Mouse (Mus musculus) inflammation-experienced regulatory T-cells, adult 6 months (primary cell): Measurements from ENCODE around the gene Ttc13. TPM values are rescaled to one million over a fixed set of nuclear protein-coding genes. Genes with fewer than 3 reads are reported as not detected.
A peak's percentile ranks its signal among the peaks of the same experiment; 100 is the strongest.

Experiments
- ATAC-seq: one replicate; pipeline ENCODE4 v1.8.0; 2017
- polyA plus RNA-seq, 3 experiments: library from polyadenylated mRNA; unstranded; fragments of 100-300 nt; shearing (Covaris generic); gene quantifications; one replicate each; pipeline ENCODE4 v1.2.1; 2017

The Ttc13 gene
- polyA plus RNA-seq, 3 experiments from 2014 or later, result 26.1 to 40.4 (median 39.4) TPM

DNA sequence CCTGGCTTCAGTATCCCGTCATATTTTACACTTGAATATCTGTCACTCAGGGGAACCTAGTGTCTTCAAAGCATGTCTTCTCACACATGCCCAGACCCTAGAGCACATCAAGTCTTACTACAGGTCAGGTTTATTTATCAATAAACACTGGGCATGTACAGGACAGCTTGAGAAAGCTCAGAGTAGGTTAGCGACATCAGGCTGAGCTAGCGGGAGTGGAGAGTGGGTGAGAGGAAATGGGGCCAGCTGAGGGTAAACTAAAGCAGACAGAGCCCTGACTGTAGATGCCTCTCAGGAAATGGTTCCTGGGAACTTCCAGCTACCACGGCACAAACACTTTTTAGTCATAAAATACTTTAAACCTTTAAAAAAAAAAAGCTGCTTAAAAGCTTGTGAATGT lies 18.3 kb downstream of the Ttc13 start:
- peak; percentile 55 for ATAC-seq

DNA sequence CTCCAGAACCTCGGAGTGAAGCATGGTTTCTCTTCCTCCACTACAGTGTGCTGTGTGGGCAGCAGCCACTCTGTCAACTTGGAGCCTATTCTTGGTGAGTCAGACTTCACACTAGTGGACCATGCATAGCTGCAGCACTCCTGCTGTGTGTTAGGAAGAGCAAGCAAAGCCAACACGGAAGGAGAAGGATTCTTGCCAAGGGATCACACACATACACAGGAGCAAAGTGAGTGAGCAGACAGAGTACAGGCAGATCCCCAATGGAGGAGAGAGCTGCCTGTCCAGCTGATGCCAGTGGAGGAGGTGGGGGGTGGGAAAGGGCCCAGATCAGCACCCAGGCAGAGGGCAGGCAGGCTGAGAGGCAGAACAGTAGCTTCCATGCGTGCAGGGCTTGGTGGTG lies 19.6 kb downstream of the Ttc13 start:
- ATAC-seq, result no peak

DNA sequence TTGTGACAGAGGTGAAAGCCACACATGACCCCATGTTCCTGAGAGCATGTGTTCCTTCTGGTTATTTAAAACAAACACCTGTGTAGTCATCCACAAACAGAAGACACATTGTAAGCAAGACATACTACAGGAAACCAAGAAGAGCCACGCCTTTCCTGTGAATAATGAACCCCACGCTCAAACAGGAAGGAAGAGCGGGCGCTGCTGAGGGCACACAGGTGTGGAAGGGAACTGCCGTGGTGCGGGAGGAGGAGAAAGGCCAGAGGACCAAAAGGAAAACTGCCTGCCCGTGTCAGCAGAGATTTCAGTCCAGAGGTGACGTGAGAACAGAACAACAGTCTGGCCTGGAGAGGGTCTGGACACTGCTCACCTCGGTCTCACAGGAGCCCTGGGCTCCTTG lies 20.8 kb downstream of the Ttc13 start:
- peak; percentile 88 for ATAC-seq

DNA sequence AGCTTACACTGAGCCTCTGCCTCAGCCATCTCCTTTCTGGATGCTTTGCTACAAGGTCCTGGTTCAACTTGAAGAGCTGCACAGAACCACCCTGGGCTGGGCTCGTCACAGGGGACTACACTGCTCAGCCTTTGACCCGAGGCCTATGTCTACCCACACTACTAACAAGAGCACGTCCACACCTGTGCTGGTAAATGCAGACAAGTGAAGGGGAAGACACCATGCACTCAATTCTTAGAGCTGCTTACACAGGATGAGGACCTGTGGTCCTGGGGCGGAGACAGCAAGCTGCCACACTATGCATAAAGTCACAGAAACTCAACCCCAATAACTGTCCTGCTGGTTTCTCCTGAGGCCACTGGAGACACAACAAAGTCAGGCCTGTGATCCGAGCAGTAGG lies 21.5 kb downstream of the Ttc13 start:
- peak; percentile 20 for ATAC-seq

DNA sequence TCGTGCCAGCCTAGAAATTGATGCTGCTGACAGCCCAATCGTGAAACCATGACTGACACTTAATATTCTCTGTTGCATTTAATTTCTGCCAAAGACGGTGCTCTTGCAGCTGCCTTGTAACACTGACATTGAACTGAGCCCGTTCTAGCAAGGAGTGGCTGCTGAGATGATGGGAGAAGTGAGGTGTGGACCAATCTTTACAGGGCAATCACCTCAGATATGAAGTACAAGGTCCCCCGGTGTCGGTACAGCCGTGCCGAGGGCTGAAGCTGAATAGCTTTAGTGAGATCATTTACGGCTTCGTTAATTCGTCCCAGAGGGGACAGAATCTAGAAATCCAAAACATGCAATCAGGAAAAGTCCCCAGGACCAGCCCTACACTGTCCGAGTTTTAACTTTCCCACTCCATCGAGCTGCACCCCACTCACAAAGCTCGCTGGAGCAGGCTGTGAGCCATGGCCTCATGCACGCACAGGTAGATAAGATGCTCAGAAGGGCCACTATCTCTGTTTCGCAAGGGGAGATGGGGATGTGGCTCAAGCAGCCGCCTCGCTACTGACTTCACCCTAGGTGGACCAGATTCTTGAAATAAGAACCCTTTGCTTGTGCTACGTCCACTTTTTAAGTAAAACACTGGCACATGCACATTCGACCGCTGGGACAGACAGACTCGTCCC lies 26.2 kb downstream of the Ttc13 start:
- no peak for ATAC-seq

DNA sequence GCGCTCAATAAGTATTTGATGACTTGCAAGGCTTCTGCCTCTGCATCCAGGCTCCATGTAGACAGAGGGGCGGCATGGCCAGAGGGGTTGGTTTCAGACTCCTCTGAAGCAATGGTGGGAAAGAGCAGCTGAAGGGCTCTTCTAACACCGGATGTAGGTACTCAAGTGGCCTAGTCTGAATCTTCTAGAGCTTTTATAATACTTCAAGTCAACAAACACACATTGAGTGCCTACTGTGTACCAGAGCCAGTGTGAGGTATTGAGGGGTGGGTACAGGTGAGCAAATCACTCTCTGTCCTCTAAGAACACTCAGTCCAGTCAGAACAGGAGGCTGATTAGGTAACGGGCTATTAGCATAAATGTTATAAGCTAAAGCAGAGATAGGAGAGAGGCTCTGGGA lies 30.1 kb downstream of the Ttc13 start:
- ATAC-seq, result no peak

DNA sequence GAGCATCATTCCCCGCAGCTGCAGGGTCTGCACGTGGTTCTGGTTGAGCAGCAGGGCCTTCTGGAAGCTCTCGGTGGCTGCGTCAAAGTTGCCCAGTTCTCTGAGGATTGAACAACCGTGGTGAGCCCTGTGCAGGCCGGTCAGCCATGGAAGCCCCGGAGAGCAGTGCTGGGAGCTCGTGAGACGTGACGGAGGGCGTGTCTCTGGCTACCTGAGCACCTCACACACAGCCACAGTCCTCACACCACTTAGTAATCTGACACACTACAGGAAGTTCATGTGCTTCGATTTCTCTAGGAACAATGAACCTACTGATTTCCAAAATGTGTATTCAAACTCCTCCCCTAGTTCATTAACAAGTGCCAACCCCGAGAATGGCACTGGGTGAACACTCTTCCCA lies 32.9 kb downstream of the Ttc13 start:
- ATAC-seq, result no peak

DNA sequence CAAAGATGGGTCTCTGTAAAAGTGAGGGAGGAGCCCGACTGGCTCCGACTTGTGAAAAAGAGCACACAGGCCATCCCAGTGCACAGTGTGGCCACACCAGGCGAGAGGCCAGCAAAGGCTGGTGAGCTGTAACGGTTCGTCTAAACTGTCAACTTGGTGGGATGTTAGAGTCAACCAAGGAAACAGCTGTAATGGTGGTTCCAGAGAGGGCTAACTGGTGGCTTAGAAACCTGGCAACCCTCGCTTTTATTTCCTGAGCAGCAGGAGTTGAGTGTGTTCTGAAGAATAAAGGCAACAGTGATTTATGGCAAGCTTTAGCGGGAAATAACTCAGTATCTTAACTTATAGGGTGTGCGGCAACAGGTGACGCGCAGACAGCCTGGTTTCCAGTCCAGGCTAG lies 39.6 kb downstream of the Ttc13 start:
- no peak for ATAC-seq

DNA sequence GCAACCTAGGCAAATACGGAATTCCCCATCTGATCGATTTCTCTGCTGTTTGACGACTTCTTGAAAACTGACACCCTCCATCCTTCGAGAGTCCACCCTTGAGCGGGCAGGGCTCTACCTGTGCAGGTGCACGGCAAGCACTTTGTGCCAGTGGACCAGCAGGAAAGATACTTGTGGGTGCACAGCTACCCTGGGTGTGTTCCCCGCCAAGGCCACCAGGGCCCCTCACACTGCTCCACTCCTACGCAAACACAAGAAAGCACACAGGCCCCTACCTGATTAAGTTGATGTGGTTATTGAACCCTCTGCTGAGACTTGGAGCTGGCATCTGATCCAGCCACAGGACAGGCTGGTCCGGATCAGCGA lies 40.0 kb downstream of the Ttc13 start:
- no peak for ATAC-seq

DNA sequence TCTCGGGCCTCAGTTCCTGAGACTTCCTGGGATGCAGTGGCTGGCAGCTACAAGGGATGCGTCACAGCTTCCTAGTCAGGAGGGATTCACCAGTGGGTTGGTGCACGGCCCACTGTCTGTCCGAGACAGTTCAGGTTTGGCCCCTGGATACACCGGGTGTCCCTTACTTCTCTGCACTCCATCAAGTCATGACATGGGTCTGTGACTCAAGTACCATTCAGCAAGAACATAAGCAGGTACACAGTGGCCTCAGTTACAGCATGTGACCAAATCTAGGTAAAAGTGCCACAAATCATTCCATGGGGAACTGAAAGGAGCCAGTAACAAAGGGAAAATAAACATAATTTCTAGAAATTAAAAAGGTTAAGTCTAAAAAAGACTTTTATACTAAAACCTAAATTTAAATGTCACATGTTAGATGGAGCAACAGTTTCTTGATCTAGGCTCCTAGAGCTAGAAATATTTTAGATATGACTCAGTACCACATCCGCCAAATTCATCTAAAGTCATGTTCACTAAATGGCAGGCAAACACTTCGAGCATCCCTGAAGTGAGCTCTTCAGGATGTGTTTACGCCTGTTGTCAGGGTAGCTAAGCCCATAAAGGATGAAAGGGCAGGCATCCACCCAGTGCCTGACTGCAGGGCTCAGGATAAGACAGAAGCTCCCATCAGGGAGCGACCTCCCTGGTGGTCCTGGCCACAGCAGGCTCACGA lies 40.5 kb downstream of the Ttc13 start:
- ATAC-seq, result peak; percentile 48

DNA sequence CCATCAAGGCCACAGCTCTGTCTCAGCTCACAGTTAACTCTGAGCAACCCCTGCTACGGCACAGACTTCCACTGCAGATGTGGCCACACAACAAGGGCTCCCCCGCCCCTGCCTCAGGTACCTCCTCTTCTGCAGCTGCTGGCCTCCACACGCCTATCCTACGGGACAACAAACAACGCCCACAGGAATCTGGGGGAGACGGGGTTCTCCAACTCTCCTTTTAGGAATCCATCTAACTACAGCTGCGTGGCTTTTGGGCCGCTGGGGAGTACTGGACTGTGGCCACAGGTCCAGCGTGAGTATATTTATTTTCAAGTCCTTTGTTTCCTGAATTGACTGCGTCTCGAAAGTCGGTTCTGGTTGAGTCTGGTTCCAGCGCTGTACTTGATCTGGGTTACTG lies 43.5 kb downstream of the Ttc13 start:
- no peak for ATAC-seq

DNA sequence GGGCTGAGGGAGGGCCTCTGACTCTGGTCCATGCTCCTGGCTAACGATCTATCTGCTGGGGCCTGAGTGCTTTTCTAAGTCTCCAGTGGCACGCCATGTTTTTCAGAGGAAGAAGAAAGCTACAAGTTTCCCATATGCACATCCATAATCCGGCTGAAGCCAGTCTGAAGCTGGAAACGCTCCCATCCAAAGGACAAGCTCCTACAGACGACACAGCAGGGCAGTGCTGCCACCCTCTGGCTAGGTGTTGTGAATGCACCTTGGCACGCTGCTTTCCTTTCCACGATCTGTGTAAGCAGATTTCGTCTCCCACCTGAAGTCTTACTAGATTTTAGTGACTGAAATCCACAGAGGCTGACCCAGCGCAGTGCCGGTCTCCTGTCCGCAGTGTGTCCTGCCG lies 44.3 kb downstream of the Ttc13 start:
- ATAC-seq, result no peak

DNA sequence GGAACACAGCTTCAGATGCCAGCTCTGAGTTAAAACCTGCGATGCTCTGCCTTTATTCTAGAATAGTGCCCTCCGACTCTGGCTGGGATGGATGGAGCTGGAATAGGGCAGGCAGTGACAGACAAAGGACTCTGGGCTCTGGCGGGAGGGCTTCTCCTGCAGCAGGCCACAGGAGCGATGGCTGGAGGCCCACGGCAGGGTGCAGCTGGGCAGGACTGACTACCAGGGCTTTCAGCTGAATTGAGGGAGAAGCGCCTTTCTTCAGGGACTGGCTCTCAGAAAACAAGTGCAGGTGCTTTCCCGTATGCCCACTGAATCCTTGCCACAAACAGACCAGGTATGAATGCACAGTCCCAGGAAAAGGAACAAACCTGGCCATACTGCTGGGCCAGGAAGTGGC lies 44.7 kb downstream of the Ttc13 start:
- ATAC-seq, result no peak

DNA sequence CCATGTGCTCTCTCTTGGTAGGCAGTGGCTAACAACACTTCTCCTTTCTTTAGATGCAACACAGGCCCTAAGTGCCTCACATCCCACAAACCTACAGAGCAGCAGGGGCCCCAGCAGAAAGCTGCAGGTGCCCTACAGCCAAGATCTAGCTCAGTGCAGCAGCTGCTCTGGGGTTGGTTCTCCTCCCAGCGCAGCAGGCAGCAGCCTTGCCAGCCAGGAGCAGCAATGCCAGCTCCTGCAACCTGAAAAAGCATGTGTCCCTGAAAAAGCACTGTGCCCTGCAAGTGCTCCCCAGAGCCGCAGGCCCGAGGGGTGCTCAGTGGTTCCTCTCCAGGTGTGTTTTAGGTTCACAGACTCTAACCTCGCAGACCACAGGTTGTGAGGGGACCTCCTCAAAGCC lies 45.1 kb downstream of the Ttc13 start:
- no peak for ATAC-seq

DNA sequence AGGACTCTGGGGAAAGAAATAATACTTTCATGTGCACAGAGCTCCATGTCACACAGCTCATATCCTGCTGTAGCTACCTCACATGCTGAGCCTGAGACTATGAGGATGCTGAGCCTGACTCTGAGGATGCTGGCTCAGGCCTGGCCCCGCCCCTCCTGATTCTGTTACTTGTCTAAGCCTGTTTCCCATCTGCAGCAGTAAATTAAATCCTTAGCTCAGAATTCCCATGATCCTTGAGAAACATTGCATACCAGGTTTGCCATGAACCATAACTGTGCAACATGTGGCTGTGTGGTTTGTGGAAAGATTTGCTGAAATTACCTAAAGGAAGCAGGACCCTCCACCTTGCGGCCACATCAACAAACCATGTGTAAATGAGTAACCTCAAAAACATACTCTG lies 49.4 kb downstream of the Ttc13 start:
- ATAC-seq, result no peak

DNA sequence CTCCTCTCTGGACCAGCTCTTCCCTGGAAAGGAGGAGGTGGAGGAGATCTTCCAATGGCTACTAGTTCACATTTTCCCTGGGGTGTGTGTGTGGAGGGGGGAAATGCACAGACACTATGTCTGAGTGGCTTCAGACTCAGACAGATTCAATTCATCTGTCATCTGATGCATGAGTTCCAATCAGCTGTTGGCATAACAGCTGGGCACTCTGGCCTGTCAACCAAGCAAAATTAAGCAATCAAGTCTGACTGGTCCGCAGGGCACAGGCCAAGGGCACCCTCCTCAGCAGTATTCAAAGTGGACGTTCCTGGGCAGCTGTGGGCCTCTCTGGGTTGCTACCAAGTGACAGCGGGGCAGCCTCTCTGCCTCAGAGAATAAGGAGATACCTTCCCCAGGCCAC lies 53.0 kb downstream of the Ttc13 start:
- no peak for ATAC-seq

DNA sequence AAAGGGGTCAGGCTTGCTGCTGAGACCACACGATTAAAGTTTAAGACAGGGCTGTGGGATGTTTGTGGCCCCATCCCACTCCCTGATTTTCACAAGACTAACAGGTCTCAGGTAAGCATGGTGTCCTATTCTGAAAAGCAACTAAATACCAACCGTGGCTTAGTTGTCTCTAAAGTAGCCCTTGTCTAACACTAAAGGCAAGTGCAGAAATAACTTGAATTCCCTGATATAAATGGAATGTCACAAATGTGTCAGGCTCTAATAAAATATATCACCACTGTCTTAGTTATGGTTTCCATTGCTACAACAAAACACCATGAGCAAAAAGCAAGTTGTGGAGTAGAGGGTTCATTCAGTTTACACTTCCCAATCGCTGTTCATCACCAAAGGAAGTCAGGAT lies 57.4 kb downstream of the Ttc13 start:
- ATAC-seq, result no peak

DNA sequence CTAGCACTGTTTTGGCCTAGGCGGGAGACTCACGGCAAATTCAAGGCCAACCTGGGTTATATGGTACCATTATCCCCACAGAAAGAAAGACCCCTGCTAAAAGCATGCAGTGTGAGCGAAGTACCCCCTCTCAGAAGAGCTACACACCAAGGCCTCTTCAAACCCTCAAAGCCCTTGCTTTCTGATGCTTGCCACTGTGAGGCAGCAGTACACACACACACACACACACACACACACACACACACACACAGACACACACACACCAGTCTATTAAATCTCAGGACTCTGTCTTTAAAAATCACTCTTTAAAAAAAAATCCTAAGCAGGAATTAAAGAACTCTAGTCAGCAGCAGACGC lies 57.9 kb downstream of the Ttc13 start:
- no peak for ATAC-seq

DNA sequence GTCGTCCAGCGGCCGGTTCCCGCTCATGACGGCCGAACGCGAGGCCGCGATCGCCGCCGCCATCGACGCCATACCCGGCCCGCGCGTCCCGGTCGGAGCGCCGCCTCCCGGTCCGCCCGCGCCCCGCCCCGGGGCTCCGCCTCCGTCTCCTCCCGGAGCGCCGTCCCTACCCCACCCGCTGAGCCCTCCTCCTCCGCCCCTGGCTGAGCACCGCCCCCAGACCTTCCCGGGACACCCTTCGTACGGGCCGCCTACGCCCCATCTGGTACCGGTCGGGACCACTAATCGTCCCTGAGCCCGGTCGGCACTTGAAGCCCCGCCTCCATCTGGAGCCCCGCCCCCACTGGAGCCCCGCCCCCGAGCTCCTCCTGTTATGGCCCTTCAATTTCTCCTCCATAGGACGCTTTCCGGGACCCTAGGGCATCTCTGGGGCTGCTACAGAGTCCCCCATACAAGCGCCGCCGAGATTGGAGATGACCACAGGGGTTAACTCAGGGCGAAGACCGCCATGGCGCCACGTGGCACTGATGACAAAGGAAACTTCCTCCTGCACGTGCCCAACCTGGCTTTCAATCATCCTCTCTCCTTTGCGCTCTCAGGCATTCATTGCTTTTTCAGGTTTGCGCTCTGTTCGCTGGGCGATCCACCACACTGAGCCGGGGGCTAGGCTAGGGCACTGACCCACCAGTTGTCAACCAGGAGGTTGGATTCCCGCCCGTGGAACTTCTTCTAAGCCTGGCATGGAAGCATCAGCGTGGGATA lies 58.5 kb downstream of the Ttc13 start, which contains the start of gene 2310022B05Rik:
Gene 2310022B05Rik (minus strand): TSS at position 258 of the 762 bp plus-strand sequence.
- peak; percentile 81 for ATAC-seq

DNA sequence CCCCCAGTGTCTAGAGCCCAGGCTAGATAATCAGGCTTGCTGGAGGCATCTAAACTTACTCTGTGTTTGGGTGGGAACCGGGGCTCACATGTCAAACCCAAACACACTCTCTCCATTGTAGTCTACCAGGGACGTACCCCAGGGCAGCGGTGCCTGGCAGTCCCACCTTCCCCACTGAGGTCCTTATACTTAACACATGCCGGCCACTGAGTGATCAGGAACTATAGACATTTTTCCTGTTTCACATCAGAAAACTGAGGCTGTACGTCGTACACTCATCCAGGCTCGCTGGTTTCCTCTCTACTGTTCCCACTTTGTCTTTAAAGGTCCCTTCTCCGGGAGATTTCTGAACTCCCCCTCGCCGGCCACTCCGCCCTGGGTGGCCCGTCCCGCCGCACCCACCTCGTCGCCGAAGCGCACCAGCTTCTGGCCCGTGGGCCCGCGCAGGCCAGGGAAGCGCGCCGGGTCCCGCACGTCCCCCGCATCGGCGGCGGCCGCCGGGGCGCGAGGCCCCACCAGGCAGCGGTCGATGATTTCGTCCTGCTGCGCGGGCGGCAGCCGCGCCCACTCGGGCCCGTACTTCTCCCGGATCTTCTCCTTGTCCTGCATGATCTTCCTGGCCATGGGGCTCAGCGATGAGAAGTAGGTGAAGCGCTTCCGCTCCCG lies 59.2 kb downstream of the Ttc13 start:
- ATAC-seq, result peak; percentile 25

DNA sequence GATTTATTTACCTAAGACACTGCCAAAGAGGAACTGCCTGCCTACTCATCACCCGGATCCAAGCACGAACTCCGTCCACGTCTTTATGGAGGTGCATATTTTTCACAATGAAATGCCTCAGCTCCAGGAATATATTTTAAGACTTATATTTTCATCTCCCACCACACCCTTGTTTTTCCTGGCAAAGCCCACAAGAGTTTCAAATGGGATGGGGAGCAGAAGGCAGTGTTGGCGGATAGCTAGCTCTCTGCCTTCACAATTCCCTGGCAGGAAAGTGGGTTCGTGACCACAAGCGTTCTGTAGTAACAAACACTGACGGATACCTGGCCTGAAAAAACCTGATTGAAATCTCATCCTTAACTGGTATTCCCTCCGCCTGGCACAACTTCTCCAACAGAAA lies 60.0 kb downstream of the Ttc13 start:
- ATAC-seq, result no peak

DNA sequence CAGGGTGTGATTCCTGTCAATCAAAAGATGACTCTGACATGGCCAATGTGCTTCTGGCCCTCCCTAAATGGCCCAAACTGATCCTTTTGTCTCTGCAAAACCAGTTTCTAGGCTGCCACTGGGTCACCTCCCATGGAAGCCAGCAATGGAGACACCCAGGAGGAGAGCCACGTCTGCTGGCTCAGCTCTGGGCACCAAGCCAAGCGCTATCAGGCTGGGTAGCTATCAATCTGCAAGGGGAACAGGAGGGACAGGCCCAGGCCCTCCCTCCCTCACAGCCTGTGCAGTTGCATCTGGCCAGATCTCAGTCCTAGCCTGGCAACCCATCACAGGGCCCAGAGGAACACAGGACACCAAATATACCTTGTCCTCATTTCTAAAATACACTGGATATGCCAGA lies 63.4 kb downstream of the Ttc13 start:
- ATAC-seq, result no peak

DNA sequence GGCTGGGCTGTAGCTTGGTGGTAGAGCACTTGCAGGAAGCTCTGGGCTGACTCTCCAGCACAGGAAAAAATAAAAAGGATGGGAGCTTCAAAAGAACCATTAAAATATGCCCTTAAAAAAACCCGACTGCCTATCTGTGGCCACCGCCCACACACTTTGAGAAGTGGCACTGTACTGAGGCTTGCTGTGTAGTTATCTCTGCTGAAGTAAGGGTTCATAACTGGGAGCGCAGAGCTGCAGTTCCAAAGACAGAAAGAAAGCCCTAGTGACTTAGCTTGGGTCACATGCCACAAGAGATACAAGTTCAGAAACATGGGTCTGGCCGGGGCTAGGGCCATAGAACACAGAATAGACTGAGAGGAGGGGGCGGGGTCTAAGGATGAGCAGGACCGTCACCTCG lies 63.8 kb downstream of the Ttc13 start:
- ATAC-seq, result no peak
